18 mouse cellular contexts compared by ENCODE assay signal in the genomic region with DNA sequence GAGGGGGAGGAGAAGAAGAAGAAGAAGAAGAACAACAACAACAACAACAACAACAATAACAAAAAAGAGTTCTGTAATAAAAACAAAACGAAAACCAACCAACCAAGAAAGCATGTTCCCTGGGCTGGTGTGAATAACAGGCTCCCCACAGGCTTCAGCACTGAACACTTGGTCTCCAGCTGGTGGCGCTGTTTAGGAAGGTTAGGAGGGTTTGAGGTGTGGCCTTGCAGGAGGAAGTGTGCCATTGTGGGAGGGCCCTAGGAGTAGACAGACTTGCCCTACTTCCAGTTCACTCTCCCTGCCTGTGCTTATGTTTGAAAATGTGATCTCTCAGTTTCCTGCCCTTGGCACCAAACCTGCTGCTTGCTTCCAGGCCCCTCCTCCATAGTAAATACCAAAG.
DNase-seq lines count a peak whose midpoint lies in the region; ATAC-seq and TF ChIP-seq lines count a peak whose summit lies in the region.
"Had no signal": no experiment of that assay in that cellular context is flagged by ENCODE, and none has a peak within 500 bp of the region (broad histone marks: within the 10 kb centered on the region; RNA-seq: fewer than 3 reads in every experiment).

No protein-coding gene starts in this region.

- WGBS in forebrain, postnatal 0 days: 73% methylated on average over 2 of the region's 2 CpGs
- WGBS in forebrain, embryonic 10.5 days: 61% methylated on average over 2 of the region's 2 CpGs
- 82% methylated on average over 2 of the region's 2 CpGs for WGBS in hindbrain, postnatal 0 days

- no peak for ATAC-seq in forebrain, postnatal 0 days
- no peak for ATAC-seq in hindbrain, postnatal 0 days
- ATAC-seq: forebrain, embryonic 13.5 days; liver, embryonic 12.5 days; midbrain, embryonic 16.5 days had no signal

- no peak for TF ChIP-seq POLR2A in brain, embryonic 14.5 days (IDR thresholded peaks at IDR 0.05; ENCODE audit: borderline replicate concordance, extremely low read depth, insufficient read depth, insufficient read length, poor library complexity, severe bottlenecking)

- H3K27ac ChIP-seq in forebrain, postnatal 0 days (ENCODE audit: low read depth, low read length): no peak overlapping the region
- no peak overlapping the region for H3K27ac ChIP-seq in forebrain, embryonic 10.5 days
- no peak overlapping the region for H3K27ac ChIP-seq in hindbrain, postnatal 0 days
- H3K27ac ChIP-seq: forebrain, embryonic 13.5 days; heart, embryonic 15.5 days; hindbrain, embryonic 14.5 days; liver, embryonic 12.5 days; neural tube, embryonic 12.5 days had no signal

- 0 out of 2 replicates have a peak, but pooled peaks have one; percentile 5 for TF ChIP-seq CTCF in forebrain, postnatal 0 days (IDR thresholded peaks at IDR 0.05; ENCODE audit: low read depth)
- TF ChIP-seq CTCF in brain, embryonic 14.5 days (IDR thresholded peaks at IDR 0.05; ENCODE audit: borderline replicate concordance, extremely low read depth, insufficient read depth, insufficient read length): no peak
- no peak for TF ChIP-seq CTCF in hindbrain, postnatal 0 days (IDR thresholded peaks at IDR 0.05; ENCODE audit: low read depth)

- no peaks in the 10 kb centered on the region for H3K9me3 ChIP-seq in forebrain, postnatal 0 days (ENCODE audit: low read length)
- H3K9me3 ChIP-seq in forebrain, embryonic 10.5 days: no peaks in the 10 kb centered on the region
- H3K9me3 ChIP-seq in hindbrain, postnatal 0 days (ENCODE audit: low read length): no peaks in the 10 kb centered on the region
- H3K9me3 ChIP-seq: forebrain, embryonic 13.5 days; heart, embryonic 15.5 days; liver, embryonic 12.5 days; neural tube, embryonic 12.5 days had no signal

- H3K36me3 ChIP-seq in forebrain, postnatal 0 days (ENCODE audit: insufficient read depth): no peaks in the 10 kb centered on the region
- H3K36me3 ChIP-seq in forebrain, embryonic 10.5 days (replicated peaks): no peaks in the 10 kb centered on the region
- H3K36me3 ChIP-seq in hindbrain, postnatal 0 days (ENCODE audit: insufficient read depth, low read length): no peaks in the 10 kb centered on the region
- H3K36me3 ChIP-seq: heart, embryonic 15.5 days; liver, embryonic 12.5 days; neural tube, embryonic 12.5 days had no signal

- DNase-seq in forebrain, postnatal 0 days: no peak
- DNase-seq in forebrain, embryonic 10.5 days (ENCODE audit: extremely low spot score, low spot score): no peak
- DNase-seq in testis, postnatal 10 days (ENCODE audit: low spot score): peak; percentile 46
- no peak for DNase-seq in testis, postnatal 14 days (ENCODE audit: low spot score)
- peak; percentile 5 for DNase-seq in brain, embryonic 14.5 days (ENCODE audit: low read depth)
- peak; percentile 18 to 26 for DNase-seq in lung, postnatal 4 days
- no peak for DNase-seq in left cerebral cortex, adult 11 months (ENCODE audit: low spot score)
- no peak for DNase-seq in hindbrain, postnatal 0 days (ENCODE audit: low spot score)
- DNase-seq: cerebellum, adult 11 months; heart, adult 18-20 months; kidney, adult 11 months; thymus, adult 2 months had no signal

- no peaks in the 10 kb centered on the region for H3K27me3 ChIP-seq in forebrain, postnatal 0 days (ENCODE audit: insufficient read depth, low read length)
- H3K27me3 ChIP-seq in forebrain, embryonic 10.5 days (ENCODE audit: poor library complexity, severe bottlenecking): no peaks in the 10 kb centered on the region
- no peaks in the 10 kb centered on the region for H3K27me3 ChIP-seq in hindbrain, postnatal 0 days (ENCODE audit: insufficient read depth, low read length)
- H3K27me3 ChIP-seq: forebrain, embryonic 13.5 days; heart, embryonic 15.5 days; liver, embryonic 12.5 days; neural tube, embryonic 12.5 days had no signal

- no peak overlapping the region for H3K9ac ChIP-seq in forebrain, postnatal 0 days
- H3K9ac ChIP-seq in hindbrain, postnatal 0 days (replicated peaks; ENCODE audit: low read length): no peak overlapping the region
- H3K9ac ChIP-seq: forebrain, embryonic 13.5 days; heart, embryonic 15.5 days; hindbrain, embryonic 14.5 days; liver, embryonic 12.5 days; neural tube, embryonic 12.5 days had no signal

- H3K4me1 ChIP-seq in forebrain, postnatal 0 days (ENCODE audit: insufficient read depth): no peaks in the 10 kb centered on the region
- no peaks in the 10 kb centered on the region for H3K4me1 ChIP-seq in forebrain, embryonic 10.5 days
- no peaks in the 10 kb centered on the region for H3K4me1 ChIP-seq in hindbrain, postnatal 0 days (ENCODE audit: insufficient read depth, low read length)
- H3K4me1 ChIP-seq: forebrain, embryonic 13.5 days; heart, embryonic 15.5 days; liver, embryonic 12.5 days; neural tube, embryonic 12.5 days had no signal

- no peak overlapping the region for H3K4me2 ChIP-seq in forebrain, postnatal 0 days (ENCODE audit: low read depth)
- H3K4me2 ChIP-seq in hindbrain, postnatal 0 days (ENCODE audit: low read depth, low read length): no peak overlapping the region
- H3K4me2 ChIP-seq: forebrain, embryonic 13.5 days; heart, embryonic 15.5 days; hindbrain, embryonic 14.5 days; liver, embryonic 12.5 days; neural tube, embryonic 12.5 days had no signal

- H3K4me3 ChIP-seq in forebrain, postnatal 0 days (ENCODE audit: low read depth, low read length): no peak overlapping the region
- no peak overlapping the region for H3K4me3 ChIP-seq in forebrain, embryonic 10.5 days
- H3K4me3 ChIP-seq in hindbrain, postnatal 0 days (ENCODE audit: low read length): no peak overlapping the region
- H3K4me3 ChIP-seq: forebrain, embryonic 13.5 days; heart, embryonic 15.5 days; liver, embryonic 12.5 days; neural tube, embryonic 12.5 days had no signal

Comparison
In these comparisons a context has a peak if more than half of its experiments do, and no peak if none do; other contexts are left out.
1. DNase-seq: peak in testis, postnatal 10 days (single experiment), brain, embryonic 14.5 days (single experiment) and lung, postnatal 4 days (2 of 2); none in forebrain, postnatal 0 days (single experiment), forebrain, embryonic 10.5 days (single experiment), testis, postnatal 14 days (single experiment), left cerebral cortex, adult 11 months (single experiment) and hindbrain, postnatal 0 days (single experiment).